Mouse (Mus musculus): Measurements from ENCODE around the gene Fcgr1. TPM values are rescaled to one million over a fixed set of nuclear protein-coding genes. Genes with fewer than 3 reads are reported as not detected.
"Not testable (repeated sequence)": the region's sequence is repeated elsewhere in the genome, so short reads cannot be mapped to it uniquely, and the experiment has no call there.

Fcgr1 gene
- polyA plus RNA-seq, 1 experiment from 2014 or later, result 4.7 TPM

- peaks cover 65% of the 10 kb centered on the region for H3K27me3 ChIP-seq
- 53% methylated on average over 6 of the region's 6 CpGs for WGBS (ENCODE audit: insufficient replicate concordance)
- H3K9me3 ChIP-seq (replicated peaks), result not testable (repeated sequence)
Observed at GRCm38 (mm10) chr3:96323806-96324205, 30.0 kb upstream of the Fcgr1 start.

GRCm38 (mm10) chr3:96322609-96323008, 28.8 kb upstream of the Fcgr1 start:
- no peak overlapping the region for H3K9ac ChIP-seq
- no peak overlapping the region for H3K4me3 ChIP-seq (replicated peaks)
- no peaks in the 10 kb centered on the region for H3K9me3 ChIP-seq (replicated peaks)
- ATAC-seq (ENCODE audit: insufficient read depth), result no peak
- no peak overlapping the region for H3K27ac ChIP-seq (replicated peaks)
- WGBS (ENCODE audit: insufficient replicate concordance), result 18% methylated on average over 10 of the region's 10 CpGs
- H3K4me1 ChIP-seq (replicated peaks), result peaks cover 5% of the 10 kb centered on the region; the same call in 1 of the 2 replicates
- no peaks in the 10 kb centered on the region for H3K36me3 ChIP-seq (replicated peaks)
- H3K4me2 ChIP-seq, result no peak overlapping the region
- peaks cover 53% of the 10 kb centered on the region for H3K27me3 ChIP-seq

More at GRCm38 (mm10) chr3:96323806-96324205, 30.0 kb upstream of the Fcgr1 start:
- not testable (repeated sequence) for H3K36me3 ChIP-seq (replicated peaks); ATAC-seq (ENCODE audit: insufficient read depth); H3K9ac ChIP-seq; H3K4me1 ChIP-seq (replicated peaks); H3K4me2 ChIP-seq; H3K27ac ChIP-seq (replicated peaks); H3K4me3 ChIP-seq (replicated peaks)

GRCm38 (mm10) chr3:96321891-96322290, 28.1 kb upstream of the Fcgr1 start:
- Histone ChIP-seq H3K4me2 (no peak overlapping the region), H3K27ac (replicated peaks) (no peak overlapping the region), H3K36me3 (replicated peaks) (no peaks in the 10 kb centered on the region), H3K9ac (no peak overlapping the region), H3K9me3 (replicated peaks) (no peaks in the 10 kb centered on the region), H3K4me1 (replicated peaks) (no peaks in the 10 kb centered on the region), H3K4me3 (replicated peaks) (no peak overlapping the region), H3K27me3 (peaks cover 46% of the 10 kb centered on the region)
- WGBS (ENCODE audit: insufficient replicate concordance), result 13% methylated on average over 15 of the region's 15 CpGs
- ATAC-seq (ENCODE audit: insufficient read depth), result no peak

GRCm38 (mm10) chr3:96320003-96320402, 26.2 kb upstream of the Fcgr1 start:
- not testable (repeated sequence) for H3K9ac ChIP-seq; H3K4me1 ChIP-seq (replicated peaks); H3K4me2 ChIP-seq; H3K4me3 ChIP-seq (replicated peaks); H3K36me3 ChIP-seq (replicated peaks); ATAC-seq (ENCODE audit: insufficient read depth); H3K27ac ChIP-seq (replicated peaks); H3K9me3 ChIP-seq (replicated peaks)
- WGBS (ENCODE audit: insufficient replicate concordance), result 81% methylated on average over 13 of the region's 13 CpGs
- peaks cover 31% of the 10 kb centered on the region for H3K27me3 ChIP-seq

GRCm38 (mm10) chr3:96312341-96313098, 18.8 kb upstream of the Fcgr1 start:
- H3K4me2 ChIP-seq, result no peak overlapping the region
- WGBS (ENCODE audit: insufficient replicate concordance), result 51% methylated on average over 8 of the region's 8 CpGs
- no peaks in the 10 kb centered on the region for H3K9me3 ChIP-seq (replicated peaks)
- H3K4me1 ChIP-seq (replicated peaks), result no peaks in the 10 kb centered on the region
- H3K9ac ChIP-seq, result no peak overlapping the region
- no peak overlapping the region for H3K4me3 ChIP-seq (replicated peaks)
- no peak for ATAC-seq (ENCODE audit: insufficient read depth)
- peaks cover 9% of the 10 kb centered on the region for H3K27me3 ChIP-seq
- no peak overlapping the region for H3K27ac ChIP-seq (replicated peaks)
- no peaks in the 10 kb centered on the region for H3K36me3 ChIP-seq (replicated peaks)

- no peak overlapping the region for H3K4me2 ChIP-seq
- H3K9me3 ChIP-seq (replicated peaks), result no peaks in the 10 kb centered on the region
- no peak overlapping the region for H3K9ac ChIP-seq
- 37% methylated on average over 3 of the region's 3 CpGs for WGBS (ENCODE audit: insufficient replicate concordance)
- H3K4me3 ChIP-seq (replicated peaks), result no peak overlapping the region
- no peak overlapping the region for H3K27ac ChIP-seq (replicated peaks)
- ATAC-seq (ENCODE audit: insufficient read depth), result no peak
- H3K4me1 ChIP-seq (replicated peaks), result peaks cover 3% of the 10 kb centered on the region; the same call in 1 of the 2 replicates
- H3K36me3 ChIP-seq (replicated peaks), result no peaks in the 10 kb centered on the region
- peaks cover 21% of the 10 kb centered on the region for H3K27me3 ChIP-seq
Observed at GRCm38 (mm10) chr3:96309441-96309840, 15.7 kb upstream of the Fcgr1 start.

GRCm38 (mm10) chr3:96306506-96306905, 12.7 kb upstream of the Fcgr1 start:
- WGBS (ENCODE audit: insufficient replicate concordance), result 50% methylated on average over 9 of the region's 9 CpGs
- Histone ChIP-seq H3K4me1 (replicated peaks) (peaks cover 5% of the 10 kb centered on the region; the same call in 1 of the 2 replicates), H3K4me2 (no peak overlapping the region), H3K9ac (no peak overlapping the region), H3K27ac (replicated peaks) (no peak overlapping the region), H3K27me3 (peaks cover 33% of the 10 kb centered on the region; the same call in 1 of the 2 replicates), H3K9me3 (replicated peaks) (no peaks in the 10 kb centered on the region), H3K4me3 (replicated peaks) (no peak overlapping the region), H3K36me3 (replicated peaks) (no peaks in the 10 kb centered on the region)
- no peak for ATAC-seq (ENCODE audit: insufficient read depth)

- no peaks in the 10 kb centered on the region for H3K9me3 ChIP-seq (replicated peaks)
- no peak overlapping the region for H3K4me3 ChIP-seq (replicated peaks)
- no peaks in the 10 kb centered on the region for H3K36me3 ChIP-seq (replicated peaks)
- H3K27me3 ChIP-seq, result peaks cover 38% of the 10 kb centered on the region
- peaks cover 5% of the 10 kb centered on the region; the same call in 1 of the 2 replicates for H3K4me1 ChIP-seq (replicated peaks)
- 73% methylated on average over 5 of the region's 5 CpGs for WGBS (ENCODE audit: insufficient replicate concordance)
- no peak overlapping the region for H3K4me2 ChIP-seq
- no peak overlapping the region for H3K27ac ChIP-seq (replicated peaks)
- no peak overlapping the region for H3K9ac ChIP-seq
- no peak for ATAC-seq (ENCODE audit: insufficient read depth)
Observed at GRCm38 (mm10) chr3:96302076-96302475, 8.3 kb upstream of the Fcgr1 start.

- 54% methylated on average over 26 of the region's 26 CpGs for WGBS (ENCODE audit: insufficient replicate concordance)
- Histone ChIP-seq H3K4me2 (peak overlapping the region; percentile 42), H3K4me3 (replicated peaks) (peak overlapping the region; percentile 13), H3K9me3 (replicated peaks) (no peaks in the 10 kb centered on the region), H3K27me3 (peaks cover 37% of the 10 kb centered on the region), H3K36me3 (replicated peaks) (no peaks in the 10 kb centered on the region), H3K9ac (no peak overlapping the region), H3K27ac (replicated peaks) (no peak overlapping the region), H3K4me1 (replicated peaks) (peaks cover 5% of the 10 kb centered on the region; the same call in 1 of the 2 replicates)
- 0 out of 2 replicates have a peak, but pooled peaks have one; percentile 12 for ATAC-seq (ENCODE audit: insufficient read depth)
Observed at GRCm38 (mm10) chr3:96300706-96301529, 7.1 kb upstream of the Fcgr1 start.

- Histone ChIP-seq H3K27ac (replicated peaks) (no peak overlapping the region), H3K9me3 (replicated peaks) (no peaks in the 10 kb centered on the region), H3K4me3 (replicated peaks) (no peak overlapping the region), H3K9ac (no peak overlapping the region), H3K4me2 (no peak overlapping the region), H3K4me1 (replicated peaks) (peaks cover 4% of the 10 kb centered on the region; the same call in 1 of the 2 replicates), H3K36me3 (replicated peaks) (no peaks in the 10 kb centered on the region), H3K27me3 (peaks cover 32% of the 10 kb centered on the region)
- ATAC-seq (ENCODE audit: insufficient read depth), result no peak
- 74% methylated on average over 2 of the region's 2 CpGs for WGBS (ENCODE audit: insufficient replicate concordance)
Observed at GRCm38 (mm10) chr3:96299562-96299961, 5.8 kb upstream of the Fcgr1 start.

GRCm38 (mm10) chr3:96298360-96298759, 4.6 kb upstream of the Fcgr1 start:
- Histone ChIP-seq H3K4me3 (replicated peaks) (no peak overlapping the region), H3K4me2 (no peak overlapping the region), H3K4me1 (replicated peaks) (no peaks in the 10 kb centered on the region), H3K27ac (replicated peaks) (no peak overlapping the region), H3K9ac (no peak overlapping the region), H3K36me3 (replicated peaks) (no peaks in the 10 kb centered on the region), H3K27me3 (peaks cover 31% of the 10 kb centered on the region), H3K9me3 (replicated peaks) (no peaks in the 10 kb centered on the region)
- WGBS (ENCODE audit: insufficient replicate concordance), result 67% methylated on average over 4 of the region's 4 CpGs
- no peak for ATAC-seq (ENCODE audit: insufficient read depth)
